Mouse (Mus musculus) thymus, adult 18-20 months (tissue): ENCODE results near the gene Hip1r.

Experiments used
- DNase-seq, 2 experiments: peaks; one replicate each; pipeline ENCODE4 v3.0.0; 2022; ENCODE audit warnings: mixed read lengths in 2 of 2

Hip1r gene

GRCm38 (mm10) chr5:123973299-123974178, at the start of gene Hip1r:
TSS of gene Hip1r (plus strand) at chr5:123973628.
- DNase-seq, result peak; percentile 50 to 72

DNA sequence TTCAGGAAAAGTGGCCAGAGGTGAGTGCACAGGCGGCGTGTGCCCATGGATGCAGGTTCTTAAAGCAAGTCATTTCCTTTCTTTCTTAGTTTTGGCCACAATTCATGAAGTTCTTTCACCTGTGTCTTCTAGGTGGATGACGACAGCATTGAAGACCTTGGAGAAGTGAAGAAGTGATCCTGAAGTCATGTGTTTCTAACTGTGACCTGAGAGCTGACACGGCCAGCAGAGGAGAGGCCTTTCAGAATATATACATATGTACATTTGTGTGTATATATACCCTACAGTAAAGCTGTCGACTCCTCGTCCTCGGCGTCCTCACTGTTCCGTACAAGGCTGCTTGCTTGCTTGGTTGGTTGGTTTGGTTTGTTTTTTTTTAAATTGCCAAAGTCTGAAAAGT, 46.3 kb upstream of the Hip1r start, which contains the start of gene Gm43518:
TSS of gene Gm43518 (plus strand) at position 301 of the 400 bp plus-strand sequence.
- no peak for DNase-seq

GRCm38 (mm10) chr5:123930508-123930989, 42.9 kb upstream of the Hip1r start, which contains the start of gene Ccdc62:
TSS of gene Ccdc62 (plus strand) at chr5:123930679.
- DNase-seq, result peak; percentile 85

DNA sequence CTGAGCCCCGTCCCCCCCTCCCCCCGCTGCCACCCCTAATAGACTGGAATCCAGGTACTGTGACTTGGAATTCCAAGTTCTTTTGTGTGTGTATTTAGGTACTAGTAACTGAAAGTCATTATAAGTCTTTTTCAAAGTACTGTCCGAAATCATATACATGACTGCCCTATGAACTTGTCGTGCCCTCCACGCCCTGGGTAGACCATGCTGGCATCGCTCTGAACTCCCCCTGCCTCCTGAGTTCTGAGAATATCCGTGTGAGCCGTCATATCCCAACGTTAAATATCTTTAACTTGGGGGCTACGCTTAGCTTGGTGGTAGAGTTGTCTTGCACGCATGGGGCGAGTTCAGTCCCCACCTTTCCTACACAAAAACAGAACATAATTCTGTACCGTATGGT, 42.3 kb upstream of the Hip1r start:
- no peak for DNase-seq

DNA sequence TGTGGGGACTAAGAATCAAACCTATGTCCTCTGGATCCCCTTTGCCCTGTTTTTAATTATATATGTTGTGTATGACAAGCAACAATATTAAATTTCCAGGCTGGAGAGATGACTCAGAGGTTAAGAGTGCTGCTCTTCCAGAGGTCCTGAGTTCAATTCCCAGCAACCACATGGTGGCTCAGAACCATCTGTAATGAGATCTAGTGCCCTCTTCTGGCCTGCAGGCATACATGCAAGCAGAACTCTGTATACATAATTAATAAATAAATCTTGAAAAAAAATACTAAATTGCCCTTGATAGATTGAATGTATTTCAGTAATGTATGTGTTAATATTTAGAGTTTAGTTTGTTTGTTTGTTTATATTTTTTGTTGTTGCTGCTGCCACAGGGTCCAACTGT, 40.5 kb upstream of the Hip1r start:
- no peak for DNase-seq

DNA sequence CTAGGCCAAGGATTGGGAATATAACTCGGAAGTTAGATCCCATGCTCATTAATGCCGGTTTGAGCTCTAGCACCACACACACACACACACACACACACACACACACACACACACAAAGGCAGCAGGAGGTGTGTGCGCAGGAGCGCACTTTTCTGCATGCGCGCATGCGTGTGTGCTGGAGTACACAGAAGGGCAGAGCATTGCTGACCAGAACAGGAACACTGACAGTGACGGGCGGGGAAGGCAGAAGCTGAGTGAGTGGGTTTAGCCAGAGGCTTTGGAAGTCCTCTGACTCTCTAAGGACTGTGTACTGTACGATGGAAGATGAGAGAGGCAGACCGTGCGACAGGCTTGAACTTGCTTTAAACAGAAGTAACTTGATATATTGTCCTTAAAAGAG, 39.9 kb upstream of the Hip1r start:
- no peak for DNase-seq

- DNase-seq, result no peak
Measured at GRCm38 (mm10) chr5:123933957-123934591, 39.4 kb upstream of the Hip1r start.

DNA sequence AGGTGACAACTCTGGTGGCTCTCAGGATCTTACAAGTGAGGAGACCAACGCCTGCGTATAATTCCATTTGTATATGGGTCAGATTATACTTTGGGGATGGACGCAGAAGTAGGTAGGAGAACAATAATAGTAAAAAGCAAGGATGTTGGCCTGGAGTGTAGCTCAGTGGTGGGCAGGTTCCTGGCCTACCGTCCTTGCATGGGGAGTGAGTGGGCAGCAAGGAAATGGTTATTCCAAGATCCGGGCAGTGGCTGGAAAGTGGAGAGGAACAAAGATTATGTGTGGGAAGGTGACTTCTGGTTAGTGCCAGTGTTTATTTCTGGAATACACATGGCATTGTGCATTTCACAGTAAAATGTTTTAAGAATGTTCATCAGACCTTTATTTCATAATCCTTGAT, 37.5 kb upstream of the Hip1r start:
- no peak for DNase-seq

DNA sequence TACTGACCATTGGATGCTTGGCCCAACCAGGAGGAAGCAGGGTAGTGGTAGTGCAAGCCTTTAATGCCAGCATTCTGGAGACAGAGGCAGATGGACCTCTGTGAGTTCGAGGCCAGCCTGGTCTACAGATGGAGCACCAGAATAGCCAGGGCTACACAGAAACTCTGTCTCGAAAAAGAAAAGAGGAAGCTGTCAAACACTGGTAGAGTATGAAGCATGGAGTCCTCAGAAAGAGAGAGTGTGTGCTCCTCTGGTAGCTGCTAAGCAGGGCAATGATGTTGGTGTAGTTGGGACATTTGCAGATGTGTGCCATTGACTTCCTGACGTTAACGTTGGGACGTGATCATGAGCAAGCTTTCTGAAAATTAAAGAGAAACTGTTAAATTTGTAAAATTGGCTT, 34.9 kb upstream of the Hip1r start:
- no peak for DNase-seq

- no peak for DNase-seq
Measured at GRCm38 (mm10) chr5:123946546-123946945, 26.9 kb upstream of the Hip1r start.

GRCm38 (mm10) chr5:123947041-123947761, 26.2 kb upstream of the Hip1r start:
- DNase-seq, result no peak

DNA sequence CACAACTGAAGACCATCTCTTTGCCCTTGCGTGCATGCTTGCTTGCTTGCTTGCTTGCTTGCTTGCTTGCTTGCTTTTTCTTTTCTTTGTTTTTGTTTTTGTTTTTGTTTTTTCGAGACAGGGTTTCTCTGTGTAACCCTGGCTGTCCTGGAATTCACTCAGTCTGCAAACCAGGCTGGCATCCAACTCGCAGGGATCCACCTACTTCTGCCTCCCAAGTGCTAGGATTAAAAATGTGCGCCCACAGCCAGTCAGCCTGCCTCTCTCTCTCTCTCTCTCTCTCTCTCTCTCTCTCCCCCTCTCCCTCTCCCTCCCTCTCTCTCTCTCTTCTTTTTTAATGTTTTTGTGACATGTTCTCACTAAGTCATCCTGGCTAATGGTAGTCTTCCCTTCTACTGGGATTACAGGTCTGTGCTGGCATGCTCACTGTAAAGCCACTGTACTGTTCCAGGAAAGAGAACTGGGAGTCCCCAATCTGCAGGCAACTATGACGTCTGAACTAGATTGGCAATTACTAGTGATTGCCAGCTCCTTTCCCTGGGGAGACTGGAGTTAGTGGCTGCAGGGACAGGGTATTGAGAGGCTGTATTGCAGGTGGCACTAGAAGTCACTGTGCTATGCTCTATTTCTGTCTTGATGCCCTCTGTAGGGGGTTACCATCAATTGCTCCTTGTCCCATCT, 20.9 kb upstream of the Hip1r start:
- no peak for DNase-seq

GRCm38 (mm10) chr5:123957213-123957612, 16.2 kb upstream of the Hip1r start:
- DNase-seq, result no peak

GRCm38 (mm10) chr5:123959018-123959417, 14.4 kb upstream of the Hip1r start:
- no peak for DNase-seq

- no peak for DNase-seq
Measured at GRCm38 (mm10) chr5:123960129-123960528, 13.3 kb upstream of the Hip1r start.

GRCm38 (mm10) chr5:123961046-123961445, 12.4 kb upstream of the Hip1r start:
- DNase-seq, result no peak

GRCm38 (mm10) chr5:123964208-123964607, 9.2 kb upstream of the Hip1r start:
- no peak for DNase-seq

DNA sequence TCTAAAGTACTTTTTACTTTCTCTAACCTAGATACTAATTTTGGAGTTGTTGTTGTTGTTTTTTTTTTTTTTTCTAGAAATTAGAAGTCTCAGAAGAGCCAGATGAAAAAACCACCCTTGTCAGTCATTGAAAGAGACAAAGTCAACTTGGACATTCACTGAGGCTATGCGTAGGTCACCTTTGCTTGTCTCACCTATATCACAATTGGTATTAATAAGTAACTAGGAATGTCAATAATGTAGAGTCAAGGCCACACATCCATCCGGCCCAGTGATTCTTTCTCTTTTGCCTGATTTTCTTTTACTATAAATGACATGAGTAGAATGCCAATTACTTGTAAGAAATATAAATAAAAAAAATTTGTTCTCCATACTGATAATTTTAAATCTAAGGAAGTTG, 6.7 kb upstream of the Hip1r start:
- no peak for DNase-seq

GRCm38 (mm10) chr5:123968468-123968867, 5.0 kb upstream of the Hip1r start:
- DNase-seq, result no peak

DNA sequence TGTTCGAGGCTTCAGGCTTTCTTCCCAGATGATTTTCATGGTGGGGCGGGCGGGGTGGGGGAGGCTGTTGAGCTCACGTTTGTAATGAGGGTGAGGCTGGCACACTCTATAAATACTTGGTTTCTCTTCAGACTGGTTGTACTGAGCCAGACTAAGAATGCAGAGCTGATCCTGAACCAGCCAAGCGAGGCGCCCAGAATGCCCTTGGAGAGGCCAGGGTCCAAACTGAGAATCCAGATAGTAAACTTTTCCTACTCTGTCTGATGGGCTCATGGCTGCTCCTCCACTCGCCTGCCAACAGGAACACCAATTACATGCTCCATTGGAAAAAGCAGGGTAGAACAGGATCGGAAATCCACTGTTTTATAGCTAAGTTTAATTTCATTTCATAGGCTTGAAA, 4.2 kb upstream of the Hip1r start:
- no peak for DNase-seq

- DNase-seq, result no peak
Measured at GRCm38 (mm10) chr5:123970576-123970975, 2.9 kb upstream of the Hip1r start.

DNA sequence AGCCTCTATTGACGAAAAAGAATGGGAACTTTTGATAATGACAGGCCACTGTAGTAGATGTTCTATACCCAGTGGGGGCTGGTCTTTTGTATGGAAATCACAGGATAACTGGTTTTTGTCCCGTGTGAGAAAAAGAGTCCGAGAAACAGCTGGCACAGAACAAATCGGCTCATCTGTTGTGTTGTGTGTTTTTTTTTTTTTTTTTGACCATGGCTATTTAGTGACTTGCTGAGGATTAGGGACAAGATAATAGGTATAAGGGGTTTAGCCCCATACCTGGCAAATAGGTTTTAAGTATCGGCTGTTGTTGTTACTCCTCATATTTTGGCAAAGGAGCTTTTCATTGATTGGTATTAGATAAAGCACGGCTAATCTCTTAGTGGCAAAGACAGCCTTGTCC, 975 bp upstream of the Hip1r start:
- DNase-seq, result no peak

- no peak for DNase-seq
Measured at GRCm38 (mm10) chr5:123974179-123974485, 704 bp downstream of the Hip1r start.
